Mouse (Mus musculus) forebrain, embryonic 13.5 days (tissue): ENCODE measurements around the gene Cpne6. TPM values are rescaled to one million over a fixed set of nuclear protein-coding genes. Genes with fewer than 3 reads are reported as not detected.

Experiments
- ATAC-seq: fragments of 200-750 bp; cut with Nextera tagmentation; 2 replicates; pipeline ENCODE4 v1.8.0; 2017
- H3K27ac ChIP-seq: fragments of 300-500 bp; sonication (generic); 2 replicates; pipeline ENCODE4 v1.5.1; 2015; ENCODE audit warnings: inconsistent platforms, mild to moderate bottlenecking, moderate library complexity
- H3K27me3 ChIP-seq: fragments of 300-500 bp; sonication (generic); 2 replicates; pipeline ENCODE4 v1.6.1; 2015; ENCODE audit warnings: mild to moderate bottlenecking, inconsistent platforms
- H3K36me3 ChIP-seq: fragments of 300-500 bp; sonication (generic); 2 replicates; pipeline ENCODE4 v1.6.1; 2015; ENCODE audit warnings: mild to moderate bottlenecking, inconsistent platforms; ENCODE audit not compliant: poor library complexity, severe bottlenecking
- H3K4me1 ChIP-seq: fragments of 300-500 bp; sonication (generic); 2 replicates; pipeline ENCODE4 v1.6.1; 2015; ENCODE audit warnings: inconsistent platforms
- H3K4me2 ChIP-seq: fragments of 300-500 bp; sonication (generic); 2 replicates; pipeline ENCODE4 v1.6.1; 2015; ENCODE audit warnings: inconsistent platforms, mild to moderate bottlenecking, moderate library complexity
- H3K4me3 ChIP-seq: fragments of 300-500 bp; sonication (generic); 2 replicates; pipeline ENCODE4 v1.5.1; 2015; ENCODE audit warnings: mild to moderate bottlenecking, inconsistent platforms
- H3K9ac ChIP-seq: fragments of 300-500 bp; sonication (generic); 2 replicates; pipeline ENCODE4 v1.6.1; 2015; ENCODE audit warnings: mild to moderate bottlenecking, inconsistent platforms
- H3K9me3 ChIP-seq: fragments of 300-500 bp; sonication (generic); replicated peaks from 2 replicates; pipeline ENCODE4 v1.6.1; 2016; ENCODE audit warnings: inconsistent platforms
- WGBS: fragments of 180-500 bp; shearing (Covaris S2); methylation state at CpG from one replicate; pipeline ENCODE4 v1.1.7; 2015; 5-methylcytosine and 5-hydroxymethylcytosine counted together
- polyA plus RNA-seq: library from polyadenylated mRNA; unstranded; fragments of >200 nt; fragmentation: Nextera tagmentation; extraction: Ambion mirVana; gene quantifications from 2 replicates; pipeline ENCODE4 v1.2.1, GENCODE M21; 2015

Gene Cpne6
- polyA plus RNA-seq, 1 experiment from 2014 or later: 1.5 TPM

DNA sequence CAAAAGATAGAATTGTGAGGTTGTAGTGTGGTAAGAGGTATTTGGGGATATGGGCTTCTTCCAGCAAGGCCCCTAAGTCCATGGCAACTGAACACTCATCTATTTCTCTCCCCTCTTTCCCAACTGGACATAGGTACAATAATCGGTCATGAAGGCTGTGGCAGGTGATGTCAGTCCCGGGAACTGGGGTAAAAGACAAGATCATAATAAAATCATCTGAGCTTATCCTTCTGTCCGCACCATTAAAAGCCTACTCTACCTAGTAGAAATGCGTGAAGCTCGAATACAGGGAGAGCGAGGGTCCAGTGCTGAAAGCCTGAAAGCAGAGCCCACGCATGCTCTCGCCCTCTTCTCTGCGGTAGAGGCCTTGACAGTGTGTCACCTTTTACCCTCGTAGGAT is 30.6 kb upstream of the Cpne6 start:
- WGBS: 95% methylated on average over 10 of the region's 10 CpGs
- H3K4me3 ChIP-seq: peak overlapping the region; percentile 58; the same call in 1 of the 2 replicates
- H3K4me2 ChIP-seq: peak overlapping the region; percentile 65
- H3K36me3 ChIP-seq: no peaks in the 10 kb centered on the region
- H3K27me3 ChIP-seq: no peaks in the 10 kb centered on the region
- ATAC-seq: no peak
- no peaks in the 10 kb centered on the region for H3K9me3 ChIP-seq
- H3K9ac ChIP-seq: no peak overlapping the region
- H3K4me1 ChIP-seq: peaks cover 31% of the 10 kb centered on the region
- H3K27ac ChIP-seq: no peak overlapping the region

DNA sequence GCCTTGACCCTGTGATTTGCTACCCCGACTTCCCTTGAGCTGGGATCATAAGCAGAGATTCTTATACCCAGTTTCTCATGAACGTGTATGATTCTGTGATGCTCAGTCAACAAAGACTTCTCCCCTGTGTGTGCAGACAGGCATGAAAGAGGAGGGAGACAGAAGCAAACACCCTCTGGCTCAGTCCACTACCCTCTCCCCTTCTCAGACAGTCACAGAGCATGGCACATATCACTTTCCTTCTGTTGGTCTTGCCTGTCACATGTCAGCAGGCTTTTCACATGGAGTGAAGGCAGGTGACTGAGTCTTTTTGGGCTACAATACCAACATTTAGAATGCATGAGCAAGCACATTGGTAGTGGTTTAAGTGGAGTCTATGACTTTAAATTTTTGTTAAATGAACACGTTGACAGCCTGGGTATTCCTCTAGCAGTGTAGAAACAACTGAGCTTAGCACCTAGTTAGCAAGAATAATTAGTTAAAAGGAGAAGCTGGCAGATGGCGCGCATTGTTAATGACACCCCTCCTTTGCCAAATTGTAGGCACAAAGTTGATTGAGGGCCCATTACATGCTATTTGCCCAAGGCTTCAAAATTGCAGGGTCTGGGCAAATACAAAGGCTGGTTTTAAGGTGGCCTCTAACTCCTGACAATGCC is 25.7 kb upstream of the Cpne6 start:
- H3K9me3 ChIP-seq: no peaks in the 10 kb centered on the region
- H3K4me1 ChIP-seq: peaks cover 29% of the 10 kb centered on the region
- H3K9ac ChIP-seq: no peak overlapping the region
- H3K27ac ChIP-seq: peak overlapping the region; percentile 83
- H3K27me3 ChIP-seq: no peaks in the 10 kb centered on the region
- peak; percentile 92 for ATAC-seq
- 46% methylated on average over 5 of the region's 5 CpGs for WGBS
- no peaks in the 10 kb centered on the region; the same call in 1 of the 2 replicates for H3K36me3 ChIP-seq
- no peak overlapping the region for H3K4me3 ChIP-seq
- 0 out of 2 replicates have a peak overlapping the region, but pooled peaks have one; percentile 10 for H3K4me2 ChIP-seq

DNA sequence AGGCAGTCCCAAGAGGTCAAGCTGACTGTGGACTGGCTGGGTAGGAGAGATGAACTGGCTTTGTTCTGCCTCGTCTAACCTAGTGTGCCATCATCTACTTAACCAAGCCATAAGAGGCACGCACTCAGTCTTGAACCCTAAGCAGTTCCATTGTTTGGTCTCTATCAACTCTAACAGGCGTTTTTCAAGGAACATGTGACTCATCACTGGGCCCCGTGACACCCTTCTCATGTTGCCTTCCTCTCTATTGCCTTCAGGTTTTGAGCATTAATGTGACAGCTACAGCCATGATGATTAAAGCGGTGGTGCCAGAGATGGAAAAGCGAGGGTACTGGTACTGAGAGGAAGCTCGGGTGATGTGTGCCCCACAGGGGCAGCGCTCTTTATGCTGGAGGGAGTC is 23.4 kb upstream of the Cpne6 start:
- Histone ChIP-seq H3K27me3 (no peaks in the 10 kb centered on the region), H3K4me3 (no peak overlapping the region), H3K9me3 (no peaks in the 10 kb centered on the region), H3K4me1 (peaks cover 32% of the 10 kb centered on the region), H3K9ac (no peak overlapping the region), H3K36me3 (no peaks in the 10 kb centered on the region; the same call in 1 of the 2 replicates), H3K27ac (no peak overlapping the region), H3K4me2 (no peak overlapping the region)
- ATAC-seq: no peak
- 90% methylated on average over 8 of the region's 8 CpGs for WGBS

DNA sequence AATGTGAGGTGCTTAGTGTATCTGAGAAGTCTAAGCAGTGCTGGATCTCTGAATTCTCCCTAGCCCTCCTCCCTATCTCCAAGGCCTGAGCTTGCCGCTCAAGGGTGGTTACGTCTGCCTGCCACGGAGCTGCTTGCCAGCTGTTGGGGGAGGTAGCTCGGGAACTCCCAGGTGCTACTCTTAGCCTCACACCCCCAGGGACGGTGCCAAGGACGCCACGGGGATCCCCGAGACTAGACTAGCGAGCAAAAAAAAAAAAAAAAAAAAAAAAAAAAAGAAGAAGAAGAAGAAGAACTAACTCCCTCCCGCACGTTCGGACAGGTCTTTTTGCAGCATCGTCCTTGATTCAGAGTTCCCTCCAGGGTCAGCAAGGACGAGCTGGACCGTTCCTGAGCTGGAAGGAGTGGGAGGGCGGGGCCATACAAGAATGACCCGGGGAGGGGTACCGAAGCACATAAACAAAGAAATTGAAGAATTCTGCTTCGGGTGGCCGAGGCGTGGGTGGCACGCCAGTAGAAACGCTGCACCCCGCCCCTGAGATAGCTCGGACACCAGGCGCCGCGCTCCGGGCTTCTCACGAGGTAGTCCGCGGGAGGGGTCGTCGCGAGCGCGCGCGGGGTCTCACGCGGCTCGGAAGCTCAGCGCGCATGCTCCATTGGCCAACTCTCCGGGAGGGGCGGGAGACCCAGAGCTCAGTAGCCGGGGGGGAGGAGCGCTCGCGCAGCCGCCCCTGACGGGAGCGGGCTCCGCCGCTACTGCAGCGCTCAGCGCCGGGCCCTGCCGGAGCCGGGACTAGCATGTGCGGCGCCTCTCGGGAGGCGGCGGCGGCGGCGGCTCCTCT is 19.7 kb upstream of the Cpne6 start, which contains the start of gene Carmil3:
Gene Carmil3, plus strand, starts transcription at position 291 of the 841 bp plus-strand sequence.
- peak; percentile 90 for ATAC-seq
- no peaks in the 10 kb centered on the region for H3K9me3 ChIP-seq
- peak within 1 kb of the TSS; percentile 94 for H3K9ac ChIP-seq
- H3K4me2 ChIP-seq: peak within 1 kb of the TSS; percentile 75
- H3K27ac ChIP-seq: peak within 1 kb of the TSS; percentile 95
- no peaks in the 10 kb centered on the region for H3K27me3 ChIP-seq
- peak within 1 kb of the TSS; percentile 82 for H3K4me3 ChIP-seq
- peaks cover 25% of the 10 kb centered on the region for H3K36me3 ChIP-seq
- under 1% methylated on average over 62 of the region's 68 CpGs for WGBS
- peaks cover 33% of the 10 kb centered on the region for H3K4me1 ChIP-seq

DNA sequence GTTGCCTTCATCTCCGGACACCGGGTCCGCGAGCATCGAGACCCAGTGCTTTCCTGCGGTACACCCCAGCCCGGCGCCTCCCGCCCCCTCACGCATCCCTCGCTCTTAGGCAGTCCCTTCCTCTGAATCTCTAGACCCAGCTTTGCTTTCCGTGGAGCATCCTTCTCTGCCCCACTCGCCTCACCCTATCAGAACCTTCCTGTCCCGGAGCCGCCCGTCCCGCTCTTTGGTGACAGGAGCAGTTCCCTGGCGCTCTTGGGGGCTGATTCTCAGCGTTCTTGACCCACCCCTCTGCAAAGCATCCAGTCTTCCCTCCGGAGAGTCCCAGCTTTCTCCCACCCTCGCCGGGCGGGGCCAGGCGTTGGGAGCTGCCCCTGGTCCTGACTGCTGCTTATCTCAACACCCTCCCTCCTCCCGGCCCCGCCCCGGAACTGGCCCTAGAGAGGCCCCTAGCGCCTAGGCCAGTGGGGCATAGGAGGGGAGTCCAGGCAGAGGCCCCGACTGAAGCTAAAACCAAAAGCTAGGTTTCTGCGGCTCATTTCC is 18.9 kb upstream of the Cpne6 start:
- peak; percentile 72 for ATAC-seq
- H3K4me3 ChIP-seq: peak overlapping the region; percentile 82
- WGBS: under 1% methylated on average over 29 of the region's 30 CpGs
- H3K27me3 ChIP-seq: no peaks in the 10 kb centered on the region
- H3K4me2 ChIP-seq: peak overlapping the region; percentile 75
- H3K9ac ChIP-seq: peak overlapping the region; percentile 94
- H3K36me3 ChIP-seq: peaks cover 32% of the 10 kb centered on the region
- H3K4me1 ChIP-seq: peaks cover 32% of the 10 kb centered on the region
- H3K27ac ChIP-seq: peak overlapping the region; percentile 95
- no peaks in the 10 kb centered on the region for H3K9me3 ChIP-seq

DNA sequence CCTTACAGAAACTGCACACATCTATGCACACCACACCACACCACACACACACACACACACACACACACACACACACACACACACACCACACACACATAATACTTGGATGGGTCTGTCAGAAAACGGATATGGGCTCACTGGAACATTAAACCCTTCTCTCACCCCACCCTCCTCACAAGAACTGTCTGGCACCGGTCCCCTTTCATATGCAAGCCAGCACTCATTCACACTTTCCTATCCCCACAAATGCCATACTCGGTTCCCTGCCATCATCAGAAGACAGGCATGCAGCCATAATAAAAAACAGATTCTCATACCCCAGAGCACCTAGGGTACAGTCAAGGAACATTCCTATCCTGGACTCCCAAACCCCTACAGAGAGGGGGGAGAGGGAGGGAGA is 18.1 kb upstream of the Cpne6 start:
- Histone ChIP-seq H3K4me3 (peak overlapping the region; percentile 82), H3K27ac (peak overlapping the region; percentile 95), H3K9me3 (no peaks in the 10 kb centered on the region), H3K36me3 (peaks cover 40% of the 10 kb centered on the region), H3K9ac (peak overlapping the region; percentile 94), H3K4me2 (peak overlapping the region; percentile 75), H3K27me3 (no peaks in the 10 kb centered on the region), H3K4me1 (peaks cover 32% of the 10 kb centered on the region)
- WGBS: 39% methylated on average over 3 of the region's 3 CpGs
- ATAC-seq: peak; percentile 7; the same call in 1 of the 2 replicates

DNA sequence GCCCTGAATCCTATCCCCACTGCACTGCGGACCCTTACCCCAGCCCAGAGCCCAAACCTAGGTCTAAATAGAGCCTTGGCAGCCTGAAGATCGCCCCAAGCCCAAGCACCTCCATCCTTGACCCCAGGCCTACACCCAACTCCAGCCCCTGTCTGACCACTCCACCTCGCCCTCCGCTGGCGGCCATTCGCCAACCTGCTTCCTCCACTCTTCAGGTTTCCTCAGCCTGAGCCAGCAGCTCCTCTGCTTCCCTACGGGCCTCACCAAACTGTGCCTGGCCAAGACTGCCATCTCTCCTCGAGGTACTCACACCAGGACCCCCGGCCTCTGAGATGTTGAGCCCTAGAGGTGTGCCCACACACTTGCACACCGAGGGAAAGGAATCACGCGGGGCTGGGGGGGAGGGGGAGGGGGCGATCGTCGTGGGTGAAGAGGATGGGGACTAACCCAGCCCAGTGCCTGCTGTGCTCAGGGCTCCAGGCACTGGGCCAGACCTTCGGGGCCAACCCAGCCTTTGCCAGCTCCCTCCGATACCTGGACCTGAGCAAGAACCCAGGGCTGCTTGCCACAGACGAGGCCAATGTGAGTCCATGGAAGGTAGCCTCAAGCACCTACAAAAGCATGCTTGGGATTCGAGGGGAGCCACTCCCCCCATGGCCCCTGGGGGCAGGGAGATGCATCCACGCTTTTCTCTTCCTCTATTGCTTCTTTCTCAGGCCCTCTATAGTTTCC is 14.6 kb upstream of the Cpne6 start:
- Histone ChIP-seq H3K9me3 (no peaks in the 10 kb centered on the region), H3K27me3 (no peaks in the 10 kb centered on the region), H3K4me1 (peaks cover 24% of the 10 kb centered on the region), H3K36me3 (peaks cover 74% of the 10 kb centered on the region), H3K4me3 (no peak overlapping the region), H3K9ac (no peak overlapping the region), H3K4me2 (no peak overlapping the region), H3K27ac (no peak overlapping the region)
- ATAC-seq: no peak
- WGBS: 72% methylated on average over 20 of the region's 20 CpGs

DNA sequence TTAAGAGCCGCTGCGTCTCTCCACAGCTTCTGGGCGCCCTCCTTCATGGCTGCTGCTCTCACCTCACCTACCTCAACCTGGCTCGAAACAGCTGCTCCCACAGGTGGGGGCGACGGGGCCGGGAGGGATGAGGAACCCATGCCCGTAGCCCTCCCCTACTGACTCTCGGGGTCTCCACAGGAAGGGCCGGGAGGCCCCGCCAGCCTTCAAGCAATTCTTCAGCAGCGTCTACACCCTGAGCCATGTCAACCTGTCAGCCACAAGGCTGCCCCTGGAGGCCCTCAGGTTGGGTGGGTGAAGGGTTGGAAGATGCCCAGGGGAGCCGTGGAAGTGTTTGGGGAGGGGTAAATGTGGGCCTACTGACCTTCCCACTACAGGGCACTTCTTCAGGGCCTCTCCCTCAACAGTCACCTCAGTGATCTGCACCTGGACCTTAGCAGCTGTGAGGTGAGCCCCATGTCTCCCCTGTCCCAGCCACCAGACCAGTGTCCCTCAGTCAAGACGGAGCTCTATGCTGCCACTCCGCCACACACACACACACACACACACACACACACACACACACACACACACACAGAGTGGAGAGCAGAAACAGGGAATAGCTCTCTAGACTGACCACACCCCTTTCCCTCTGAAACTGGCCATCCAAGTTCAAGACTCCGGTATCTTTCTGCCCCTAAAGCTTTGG is 13.3 kb upstream of the Cpne6 start:
- Histone ChIP-seq H3K4me3 (no peak overlapping the region), H3K9ac (no peak overlapping the region), H3K36me3 (peaks cover 87% of the 10 kb centered on the region), H3K9me3 (no peaks in the 10 kb centered on the region), H3K4me2 (no peak overlapping the region), H3K27ac (no peak overlapping the region), H3K27me3 (no peaks in the 10 kb centered on the region), H3K4me1 (peaks cover 19% of the 10 kb centered on the region)
- ATAC-seq: peak; percentile 34
- 74% methylated on average over 15 of the region's 16 CpGs for WGBS

DNA sequence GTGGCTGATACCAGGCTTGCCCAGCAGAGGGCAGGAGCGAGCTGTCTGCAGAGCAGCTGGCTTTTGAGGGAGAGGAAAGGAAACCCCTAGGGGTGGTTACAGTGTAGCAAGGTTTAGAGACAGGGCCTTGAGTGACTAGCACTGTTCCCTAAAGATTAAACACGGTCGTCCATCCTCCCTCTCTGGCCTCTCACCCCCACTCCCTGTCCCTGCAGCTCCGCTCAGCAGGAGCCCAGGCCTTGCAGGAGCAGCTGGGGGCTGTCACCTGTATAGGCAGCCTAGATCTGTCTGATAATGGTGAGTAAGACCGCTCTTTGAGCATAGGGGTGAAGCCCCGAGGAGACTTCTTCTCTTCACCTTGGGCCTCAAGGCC is 12.8 kb upstream of the Cpne6 start:
- Histone ChIP-seq H3K9ac (peak overlapping the region; percentile 40; the same call in 1 of the 2 replicates), H3K4me1 (peaks cover 14% of the 10 kb centered on the region), H3K27me3 (no peaks in the 10 kb centered on the region), H3K9me3 (no peaks in the 10 kb centered on the region), H3K27ac (no peak overlapping the region), H3K4me3 (no peak overlapping the region), H3K36me3 (peaks cover 91% of the 10 kb centered on the region), H3K4me2 (no peak overlapping the region)
- 26% methylated on average over 6 of the region's 6 CpGs for WGBS
- peak; percentile 64 for ATAC-seq

DNA sequence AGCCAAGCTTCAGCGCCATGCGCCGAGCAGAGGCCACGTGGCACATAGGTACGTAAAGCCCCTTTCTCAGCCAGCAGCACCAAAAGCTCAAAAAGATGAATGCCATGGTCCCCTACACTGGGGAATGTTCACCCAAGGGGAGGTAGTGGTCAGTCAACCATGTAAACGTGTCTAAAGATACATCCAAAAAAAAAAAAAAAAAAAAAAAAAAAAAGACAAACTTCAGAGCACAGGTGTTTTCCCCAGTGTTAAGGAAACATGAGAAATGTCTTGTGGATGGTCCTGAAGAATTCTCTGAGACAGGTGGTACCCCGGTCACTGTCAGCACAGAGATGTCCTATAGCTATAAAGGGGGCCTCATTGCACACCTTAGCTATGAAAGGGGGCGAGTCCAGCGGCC is 4.6 kb upstream of the Cpne6 start:
- H3K4me1 ChIP-seq: no peaks in the 10 kb centered on the region
- H3K27me3 ChIP-seq: no peaks in the 10 kb centered on the region
- H3K9me3 ChIP-seq: no peaks in the 10 kb centered on the region
- WGBS: 84% methylated on average over 9 of the region's 9 CpGs
- no peak overlapping the region for H3K4me3 ChIP-seq
- H3K36me3 ChIP-seq: peaks cover 61% of the 10 kb centered on the region
- ATAC-seq: no peak
- no peak overlapping the region for H3K9ac ChIP-seq
- no peak overlapping the region for H3K4me2 ChIP-seq
- no peak overlapping the region for H3K27ac ChIP-seq

DNA sequence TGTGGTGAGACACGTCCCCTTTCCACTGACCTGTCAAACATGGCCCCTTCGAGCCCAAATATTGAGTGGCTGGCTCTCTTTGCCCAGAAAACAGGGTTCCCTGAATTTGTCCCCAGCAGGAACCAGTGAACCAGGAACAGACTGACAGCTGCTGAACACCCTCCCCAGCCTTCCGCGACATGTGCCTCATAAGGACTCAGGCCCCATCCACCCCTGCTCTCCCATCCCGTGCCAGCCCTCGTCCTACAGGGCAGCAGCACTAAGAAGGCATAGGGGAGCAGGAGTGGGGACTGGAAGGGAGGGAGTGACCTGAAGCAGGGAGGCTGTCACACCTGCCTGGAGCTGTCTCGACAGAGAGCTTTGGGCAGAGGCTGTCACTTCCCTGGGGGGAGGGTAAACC is 2.4 kb upstream of the Cpne6 start:
- H3K4me1 ChIP-seq: peaks cover 6% of the 10 kb centered on the region
- H3K27me3 ChIP-seq: peaks cover 3% of the 10 kb centered on the region; the same call in 1 of the 2 replicates
- no peak overlapping the region for H3K4me3 ChIP-seq
- ATAC-seq: no peak
- H3K36me3 ChIP-seq: peaks cover 41% of the 10 kb centered on the region
- H3K9ac ChIP-seq: no peak overlapping the region
- WGBS: 61% methylated on average over 7 of the region's 7 CpGs
- no peak overlapping the region for H3K4me2 ChIP-seq
- H3K27ac ChIP-seq: no peak overlapping the region
- H3K9me3 ChIP-seq: no peaks in the 10 kb centered on the region
